30 mouse cellular contexts compared by ENCODE assay signal in the genomic region with DNA sequence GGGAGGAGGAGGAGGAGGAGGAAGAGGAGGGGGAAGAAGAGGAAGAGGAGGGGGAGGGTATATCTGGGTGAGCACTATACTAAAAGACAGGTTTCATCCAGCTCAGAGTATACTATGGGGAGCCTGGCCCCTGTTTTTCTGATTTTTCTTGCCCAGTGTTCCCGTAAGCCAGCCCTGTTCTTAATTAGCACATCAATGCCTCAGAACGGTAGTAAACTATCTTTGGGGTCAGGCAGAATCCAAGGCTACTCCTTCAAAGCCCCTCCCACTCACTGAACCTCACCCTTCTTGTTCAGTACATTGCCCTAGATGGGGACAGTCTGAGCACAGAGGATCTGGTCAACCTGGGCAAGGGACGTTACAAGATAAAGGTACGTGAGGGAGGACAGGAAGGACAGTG. TPM values are rescaled to one million over a fixed set of nuclear protein-coding genes. Genes with fewer than 3 reads are reported as not detected.
A peak's percentile ranks its signal among the peaks of the same experiment; 100 is the strongest.
DNase-seq lines count a peak whose midpoint lies in the region; ATAC-seq and TF ChIP-seq lines count a peak whose summit lies in the region.
"Had no signal": no experiment of that assay in that cellular context is flagged by ENCODE, and none has a peak within 500 bp of the region (broad histone marks: within the 10 kb centered on the region; RNA-seq: fewer than 3 reads in every experiment).

No protein-coding gene starts in this region.

- peak; percentile 49; the same call in 1 of the 2 replicates for TF ChIP-seq EP300 in ES-Bruce4 (IDR thresholded peaks at IDR 0.05; ENCODE audit: insufficient read depth, low read depth, low read length)

- POLR2A ChIA-PET in Patski (lab: Charles Lee) = no interaction called here

- 0 out of 2 replicates have a peak, but pooled peaks have one; percentile 26 for ATAC-seq in kidney, embryonic 15.5 days (replicated peaks; ENCODE audit: low FRiP score)
- ATAC-seq in Patski = peak; percentile 9
- ATAC-seq: forebrain, embryonic 14.5 days; forebrain, postnatal 0 days; hindbrain, embryonic 16.5 days; intestine, embryonic 15.5 days had no signal

- no peak overlapping the region for H3K4me2 ChIP-seq in kidney, embryonic 15.5 days
- H3K4me2 ChIP-seq: embryonic facial prominence, embryonic 12.5 days; embryonic facial prominence, embryonic 15.5 days; heart, embryonic 12.5 days; heart, embryonic 15.5 days; hindbrain, embryonic 13.5 days; intestine, embryonic 15.5 days had no signal

- no peaks in the 10 kb centered on the region for H3K9me3 ChIP-seq in kidney, embryonic 15.5 days (replicated peaks)
- H3K9me3 ChIP-seq in ES-Bruce4 (replicated peaks; ENCODE audit: control insufficient read depth, insufficient read depth, low read length, poor library complexity, severe bottlenecking) = no peaks in the 10 kb centered on the region
- H3K9me3 ChIP-seq: embryonic facial prominence, embryonic 12.5 days; embryonic facial prominence, embryonic 15.5 days; G1E; heart, embryonic 12.5 days; heart, embryonic 15.5 days; hindbrain, embryonic 10.5 days; hindbrain, embryonic 13.5 days; intestine, embryonic 15.5 days had no signal

- in situ Hi-C loops in Patski (cut with MboI; ENCODE audit: low pct_unique_long_range_greater_than_20kb) = loop anchor here (10.0 kb wide), 1 partner anchor 324 kb away; no protein-coding TSS in a partner anchor

- 0 out of 2 replicates have a peak, but pooled peaks cover 2% of the 10 kb centered on the region for H3K36me3 ChIP-seq in kidney, embryonic 15.5 days
- no peaks in the 10 kb centered on the region for H3K36me3 ChIP-seq in ES-Bruce4 (ENCODE audit: control insufficient read depth, insufficient read depth, low read length, poor library complexity, severe bottlenecking)
- H3K36me3 ChIP-seq: embryonic facial prominence, embryonic 12.5 days; hindbrain, embryonic 13.5 days; intestine, embryonic 15.5 days had no signal

- no peak for DNase-seq in kidney, postnatal 4 days
- no peak for DNase-seq in Patski (ENCODE audit: low read depth, low spot score)
- peak; percentile 78 for DNase-seq in ZHBTc4 (ENCODE audit: low read depth, low spot score)
- no peak for DNase-seq in B cell, adult 2 months
- no peak for DNase-seq in cerebellum, adult 2 months
- DNase-seq: adrenal gland, postnatal 10 days; adrenal gland, postnatal 36 days; cerebellum, adult 18-20 months; cerebellum, adult 9-11 months; cerebellum, postnatal 25 days; forebrain, postnatal 0 days; gastrocnemius, postnatal 25 days; heart, adult 18-20 months; heart, postnatal 10 days; heart, postnatal 36 days had no signal

- TF ChIP-seq POLR2A in ES-Bruce4 (IDR thresholded peaks at IDR 0.05; ENCODE audit: insufficient read depth, low read length) = no peak
- no peak for TF ChIP-seq POLR2A in cerebellum, adult 2 months (IDR thresholded peaks at IDR 0.05; ENCODE audit: borderline replicate concordance, insufficient read depth, low read length)

- no peak overlapping the region for H3K27ac ChIP-seq in kidney, embryonic 15.5 days
- H3K27ac ChIP-seq in ES-Bruce4 (ENCODE audit: insufficient read depth, low read length) = no peak overlapping the region; the same call in 1 of the 2 replicates
- no peak overlapping the region for H3K27ac ChIP-seq in cerebellum, adult 2 months (ENCODE audit: insufficient read depth, low read length)
- H3K27ac ChIP-seq: embryonic facial prominence, embryonic 12.5 days; embryonic facial prominence, embryonic 15.5 days; heart, embryonic 15.5 days; hindbrain, embryonic 13.5 days; intestine, embryonic 15.5 days had no signal

- no peak overlapping the region for H3K4me3 ChIP-seq in kidney, embryonic 15.5 days (replicated peaks)
- no peak overlapping the region for H3K4me3 ChIP-seq in ES-Bruce4 (ENCODE audit: low read depth, low read length)
- H3K4me3 ChIP-seq in cerebellum, adult 2 months (replicated peaks; ENCODE audit: insufficient read depth, low read depth, low read length) = no peak overlapping the region
- H3K4me3 ChIP-seq: embryonic facial prominence, embryonic 12.5 days; embryonic facial prominence, embryonic 15.5 days; heart, embryonic 12.5 days; heart, embryonic 15.5 days; hindbrain, embryonic 10.5 days; hindbrain, embryonic 13.5 days; intestine, embryonic 15.5 days had no signal

- no peak overlapping the region for H3K9ac ChIP-seq in kidney, embryonic 15.5 days
- no peak overlapping the region for H3K9ac ChIP-seq in ES-Bruce4 (ENCODE audit: low read depth, poor library complexity, severe bottlenecking)
- H3K9ac ChIP-seq: embryonic facial prominence, embryonic 12.5 days; embryonic facial prominence, embryonic 15.5 days; forebrain, postnatal 0 days; heart, embryonic 12.5 days; heart, embryonic 15.5 days; hindbrain, embryonic 13.5 days; intestine, embryonic 15.5 days had no signal

- CTCF ChIA-PET in Patski (lab: Charles Lee) = no interaction called here

- H3K4me1 ChIP-seq in kidney, embryonic 15.5 days = peaks cover 11% of the 10 kb centered on the region
- peaks cover 5% of the 10 kb centered on the region for H3K4me1 ChIP-seq in ES-Bruce4 (ENCODE audit: control insufficient read depth, insufficient read depth, low read length)
- no peaks in the 10 kb centered on the region for H3K4me1 ChIP-seq in cerebellum, adult 2 months (ENCODE audit: control insufficient read depth, insufficient read depth, low read length)
- H3K4me1 ChIP-seq: embryonic facial prominence, embryonic 15.5 days; heart, embryonic 12.5 days; heart, embryonic 15.5 days had no signal

- no peaks in the 10 kb centered on the region for H3K27me3 ChIP-seq in kidney, embryonic 15.5 days
- H3K27me3 ChIP-seq in ES-Bruce4 (ENCODE audit: control insufficient read depth, insufficient read depth, low read length, poor library complexity, severe bottlenecking) (no peaks in the 10 kb centered on the region), Patski (no peaks in the 10 kb centered on the region)
- no peaks in the 10 kb centered on the region for H3K27me3 ChIP-seq in cerebellum, adult 2 months (ENCODE audit: control insufficient read depth, insufficient read depth, low read length)
- H3K27me3 ChIP-seq: CH12.LX; embryonic facial prominence, embryonic 12.5 days; embryonic facial prominence, embryonic 15.5 days; heart, embryonic 12.5 days; heart, embryonic 15.5 days; intestine, embryonic 15.5 days had no signal

- TF ChIP-seq CTCF in ES-Bruce4 (IDR thresholded peaks at IDR 0.05; ENCODE audit: low read depth, low read length) (no peak), Patski (IDR thresholded peaks at IDR 0.05) (no peak)
- no peak for TF ChIP-seq CTCF in cerebellum, adult 2 months (IDR thresholded peaks at IDR 0.05; ENCODE audit: borderline replicate concordance, insufficient read depth, low read depth, low read length)

- WGBS in kidney, embryonic 15.5 days = 56% methylated on average over 4 of the region's 4 CpGs
- WGBS in cerebellum, adult 2 months = 61% methylated on average over 4 of the region's 4 CpGs

RNA-seq across cellular contexts. Expression of gene Hal, which starts 1.9 kb away (rescaled TPM):
- polyA plus RNA-seq in kidney, embryonic 15.5 days (2015; fragmentation: Nextera tagmentation; extraction: Ambion mirVana) = 0.14 and 0.21 TPM in 2 replicates
- polyA plus RNA-seq in ES-Bruce4 (2011; ENCODE audit: insufficient read depth, insufficient read length, low read depth, missing spikeins) (1.2 and 1.6 TPM in 2 replicates), Patski (2021) (0.44 TPM)
- 0.05 and 0.18 TPM in 2 replicates for polyA plus RNA-seq in cerebellum, adult 2 months (2012; rRNA removed)
- polyA plus RNA-seq: embryonic facial prominence, embryonic 12.5 days; forebrain, embryonic 11.5 days; forebrain, embryonic 14.5 days; frontal cortex, adult 2 months; G1E; heart, embryonic 12.5 days; hindbrain, embryonic 13.5 days had no signal

RNA-seq across cellular contexts. Expression of gene Lta4h, which starts 37.2 kb away (rescaled TPM):
- 170 and 174 TPM in 2 replicates for polyA plus RNA-seq in kidney, embryonic 15.5 days (2015; fragmentation: Nextera tagmentation; extraction: Ambion mirVana)
- 53.6 and 60.7 TPM in 2 replicates for polyA plus RNA-seq in ES-Bruce4 (2011; ENCODE audit: insufficient read depth, insufficient read length, low read depth, missing spikeins)
- polyA plus RNA-seq in Patski (2021) = 100 TPM
- polyA plus RNA-seq in cerebellum, adult 2 months (2012; rRNA removed) = 64.8 and 66.8 TPM in 2 replicates

RNA-seq across cellular contexts. Expression of gene Amdhd1, which starts 49.4 kb away (rescaled TPM):
- polyA plus RNA-seq in kidney, embryonic 15.5 days (2015; fragmentation: Nextera tagmentation; extraction: Ambion mirVana) = 0.62 and 1.1 TPM in 2 replicates
- polyA plus RNA-seq in ES-Bruce4 (2011; ENCODE audit: insufficient read depth, insufficient read length, low read depth, missing spikeins) = 0.37 TPM in 1 of 2 replicates, not detected in the other
- 0.09 TPM for polyA plus RNA-seq in Patski (2021)
- polyA plus RNA-seq in cerebellum, adult 2 months (2012; rRNA removed) = not detected in 2 replicates
- polyA plus RNA-seq: G1E had no signal

RNA-seq across cellular contexts. Expression of gene Ccdc38, which starts 50.0 kb away (rescaled TPM):
- polyA plus RNA-seq in kidney, embryonic 15.5 days (2015; fragmentation: Nextera tagmentation; extraction: Ambion mirVana) = 0.31 and 0.42 TPM in 2 replicates
- polyA plus RNA-seq in ES-Bruce4 (2011; ENCODE audit: insufficient read depth, insufficient read length, low read depth, missing spikeins) (0.24 and 0.60 TPM in 2 replicates), Patski (2021) (0.12 TPM)
- 0.03 TPM in 1 of 2 replicates, not detected in the other for polyA plus RNA-seq in cerebellum, adult 2 months (2012; rRNA removed)
- polyA plus RNA-seq: G1E had no signal
